Mouse (Mus musculus) adrenal gland, adult 2 months (tissue): ENCODE results near the gene Magi1. TPM values are rescaled to one million over a fixed set of nuclear protein-coding genes. Genes with fewer than 3 reads are reported as not detected.

Source experiments
- DNase-seq: peaks from one replicate; pipeline ENCODE4 v3.0.0; 2021
- polyA plus RNA-seq: library from polyadenylated mRNA; depleted of rRNA; stranded (reverse); fragments of >200 nt; gene quantifications from 2 replicates; pipeline ENCODE4 v1.2.3, GENCODE M21; 2012
- total RNA-seq, 2 experiments: library from RNA; stranded (reverse); gene quantifications; 2 replicates each; pipeline ENCODE4 v1.2.3; 2021

Gene Magi1
- total and polyA plus RNA-seq, 3 experiments: 1.6 to 27.3 (median 10.8) TPM

GRCm38 (mm10) chr6:94257831-94258173 lies 25.9 kb downstream of the Magi1 start:
- DNase-seq: no peak

- no peak for DNase-seq
Measured at GRCm38 (mm10) chr6:94256982-94257830, 26.5 kb downstream of the Magi1 start.

GRCm38 (mm10) chr6:94253943-94254342 lies 29.8 kb downstream of the Magi1 start:
- no peak for DNase-seq

- DNase-seq: no peak
Measured at GRCm38 (mm10) chr6:94251358-94251945, 32.3 kb downstream of the Magi1 start.

GRCm38 (mm10) chr6:94249286-94249790 lies 34.4 kb downstream of the Magi1 start:
- no peak for DNase-seq

GRCm38 (mm10) chr6:94241251-94241650 lies 42.5 kb downstream of the Magi1 start:
- peak; percentile 38 for DNase-seq

- DNase-seq: no peak
Measured at GRCm38 (mm10) chr6:94238643-94239042, 45.1 kb downstream of the Magi1 start.

- DNase-seq: no peak
Measured at GRCm38 (mm10) chr6:94236899-94237298, 46.8 kb downstream of the Magi1 start.

- DNase-seq: no peak
Measured at GRCm38 (mm10) chr6:94232243-94232785, 51.4 kb downstream of the Magi1 start.

- DNase-seq: no peak
Measured at GRCm38 (mm10) chr6:94231831-94232230, 51.9 kb downstream of the Magi1 start.

- no peak for DNase-seq
Measured at GRCm38 (mm10) chr6:94231367-94231766, 52.4 kb downstream of the Magi1 start.

GRCm38 (mm10) chr6:94230918-94231317 lies 52.8 kb downstream of the Magi1 start:
- DNase-seq: no peak

GRCm38 (mm10) chr6:94230129-94230528 lies 53.6 kb downstream of the Magi1 start:
- no peak for DNase-seq

GRCm38 (mm10) chr6:94226262-94226661 lies 57.5 kb downstream of the Magi1 start:
- DNase-seq: peak; percentile 38

GRCm38 (mm10) chr6:94225832-94226231 lies 57.9 kb downstream of the Magi1 start:
- no peak for DNase-seq

- peak; percentile 74 for DNase-seq
Measured at GRCm38 (mm10) chr6:94225091-94225490, 58.6 kb downstream of the Magi1 start.

- DNase-seq: no peak
Measured at GRCm38 (mm10) chr6:94222253-94222652, 61.5 kb downstream of the Magi1 start.

GRCm38 (mm10) chr6:94221750-94222149 lies 62.0 kb downstream of the Magi1 start:
- DNase-seq: no peak

GRCm38 (mm10) chr6:94218076-94218475 lies 65.6 kb downstream of the Magi1 start:
- no peak for DNase-seq

GRCm38 (mm10) chr6:94215834-94216233 lies 67.9 kb downstream of the Magi1 start:
- DNase-seq: no peak

- DNase-seq: no peak
Measured at GRCm38 (mm10) chr6:94214895-94215538, 68.7 kb downstream of the Magi1 start.

- peak; percentile 39 for DNase-seq
Measured at GRCm38 (mm10) chr6:94205926-94206325, 77.8 kb downstream of the Magi1 start.
